In the genomic region with DNA sequence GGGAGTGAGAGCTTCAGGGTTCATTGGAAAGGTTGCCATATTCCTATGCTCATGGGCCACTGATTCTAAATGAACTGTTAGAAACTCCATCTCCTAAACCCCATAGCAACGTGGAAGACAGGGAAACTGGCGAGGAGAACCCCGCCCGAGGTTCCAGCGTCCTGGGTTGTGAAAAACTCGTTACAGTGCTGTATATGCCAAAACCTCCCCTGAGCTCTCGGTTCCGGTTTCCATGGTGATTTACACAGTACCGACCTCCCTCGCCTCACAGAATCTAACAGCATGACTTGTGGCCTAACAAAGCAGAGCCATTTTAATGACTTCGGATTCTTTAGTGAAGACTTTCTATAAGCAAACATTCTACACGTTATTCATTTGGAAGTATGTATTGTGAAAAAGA, we compare ENCODE assay signal across 8 mouse cellular contexts.
DNase-seq lines count a peak whose midpoint lies in the region; ATAC-seq and TF ChIP-seq lines count a peak whose summit lies in the region.

No protein-coding gene starts in this region.

- intact Hi-C loops in left cerebral cortex, postnatal 25 days (cut with DNase I), result loop anchor here (5.0 to 10.0 kb wide), 2 partner anchors 139 to 567 kb away; a partner anchor contains a TSS
- intact Hi-C loops in heart, postnatal 36 days (cut with DNase I), result no loop called here

- H3K9me3 ChIP-seq in forebrain, postnatal 0 days (ENCODE audit: low read length), result no peaks in the 10 kb centered on the region
- no peaks in the 10 kb centered on the region for H3K9me3 ChIP-seq in midbrain, embryonic 16.5 days (replicated peaks; ENCODE audit: control insufficient read depth, low read length, poor library complexity, severe bottlenecking)

- no peaks in the 10 kb centered on the region for H3K27me3 ChIP-seq in forebrain, postnatal 0 days (ENCODE audit: insufficient read depth, low read length)
- no peaks in the 10 kb centered on the region for H3K27me3 ChIP-seq in midbrain, embryonic 16.5 days (ENCODE audit: control insufficient read depth, insufficient read depth, low read depth, low read length)

- DNase-seq in left cerebral cortex, postnatal 25 days (ENCODE audit: low spot score in 2 of 2), result peak; percentile 20 to 33
- DNase-seq in left cerebral cortex, adult 8-10 months (ENCODE audit: low spot score in 2 of 2), result no peak
- peak; percentile 54 for DNase-seq in embryo, embryonic 11 days
- peak; percentile 61 for DNase-seq in forebrain, postnatal 0 days
- DNase-seq in thymus, postnatal 10 days (ENCODE audit: low spot score in 2 of 2), result no peak
- DNase-seq in heart, postnatal 36 days, result no peak
- DNase-seq in gastrocnemius, postnatal 10 days, result no peak

- H3K9ac ChIP-seq in forebrain, postnatal 0 days, result no peak overlapping the region
- no peak overlapping the region for H3K9ac ChIP-seq in midbrain, embryonic 16.5 days (ENCODE audit: low read depth, low read length)

- WGBS in forebrain, postnatal 0 days, result 8% methylated on average over 12 of the region's 12 CpGs
- 10% methylated on average over 12 of the region's 12 CpGs for WGBS in midbrain, embryonic 16.5 days

- H3K4me1 ChIP-seq in forebrain, postnatal 0 days (ENCODE audit: insufficient read depth), result peaks cover 10% of the 10 kb centered on the region
- H3K4me1 ChIP-seq in midbrain, embryonic 16.5 days (ENCODE audit: control insufficient read depth, insufficient read depth, low read length), result peaks cover 20% of the 10 kb centered on the region

- H3K27ac ChIP-seq in forebrain, postnatal 0 days (ENCODE audit: low read depth, low read length), result no peak overlapping the region
- peak overlapping the region; percentile 58 for H3K27ac ChIP-seq in midbrain, embryonic 16.5 days (ENCODE audit: low read length)

- ATAC-seq in forebrain, postnatal 0 days, result peak; percentile 93
- ATAC-seq in midbrain, embryonic 16.5 days, result peak; percentile 93

- peaks cover 7% of the 10 kb centered on the region; the same call in 1 of the 2 replicates for H3K36me3 ChIP-seq in forebrain, postnatal 0 days (ENCODE audit: insufficient read depth)
- peaks cover 5% of the 10 kb centered on the region for H3K36me3 ChIP-seq in midbrain, embryonic 16.5 days (ENCODE audit: control insufficient read depth, insufficient read depth, low read length)

- no peak overlapping the region for H3K4me3 ChIP-seq in forebrain, postnatal 0 days (ENCODE audit: low read depth, low read length)
- no peak overlapping the region for H3K4me3 ChIP-seq in midbrain, embryonic 16.5 days (ENCODE audit: low read depth, low read length)

- peak overlapping the region; percentile 17; the same call in 1 of the 2 replicates for H3K4me2 ChIP-seq in forebrain, postnatal 0 days (ENCODE audit: low read depth)
- peak overlapping the region; percentile 32 for H3K4me2 ChIP-seq in midbrain, embryonic 16.5 days (ENCODE audit: low read length)

- no peak for TF ChIP-seq CTCF in forebrain, postnatal 0 days (IDR thresholded peaks at IDR 0.05; ENCODE audit: low read depth)

Comparison
In these comparisons a context has a peak if more than half of its experiments do, and no peak if none do; other contexts are left out.
1. DNase-seq: peak in left cerebral cortex, postnatal 25 days (2 of 2), embryo, embryonic 11 days (single experiment) and forebrain, postnatal 0 days (single experiment); none in left cerebral cortex, adult 8-10 months (0 of 2), thymus, postnatal 10 days (0 of 2), heart, postnatal 36 days (0 of 2) and gastrocnemius, postnatal 10 days (single experiment).